Mouse (Mus musculus): ENCODE measurements around the gene Espl1. TPM values are rescaled to one million over a fixed set of nuclear protein-coding genes. Genes with fewer than 3 reads are reported as not detected.

Gene Espl1
- polyA plus RNA-seq, 2 experiments from 2014 or later = 1.5 to 6.7 TPM

- no peak for ATAC-seq
Observed at GRCm38 (mm10) chr15:102273982-102274716, 21.9 kb upstream of the Espl1 start.

GRCm38 (mm10) chr15:102278726-102279091, 17.4 kb upstream of the Espl1 start:
- no peak for ATAC-seq

GRCm38 (mm10) chr15:102279092-102279782, 16.8 kb upstream of the Espl1 start, which contains the start of gene Mfsd5:
Gene Mfsd5, plus strand, starts transcription at chr15:102279454.
- ATAC-seq = peak; percentile 98

GRCm38 (mm10) chr15:102279783-102280520, 16.1 kb upstream of the Espl1 start:
- ATAC-seq = no peak

- no peak for ATAC-seq
Observed at GRCm38 (mm10) chr15:102280623-102281022, 15.4 kb upstream of the Espl1 start.

GRCm38 (mm10) chr15:102282463-102283292, 13.4 kb upstream of the Espl1 start:
- no peak for ATAC-seq

- ATAC-seq = no peak
Observed at GRCm38 (mm10) chr15:102283648-102284047, 12.4 kb upstream of the Espl1 start.

GRCm38 (mm10) chr15:102287395-102287794, 8.7 kb upstream of the Espl1 start:
- ATAC-seq = peak; percentile 79

GRCm38 (mm10) chr15:102296368-102297006, 421 bp downstream of the Espl1 start:
- no peak for ATAC-seq

GRCm38 (mm10) chr15:102302542-102302941, 6.5 kb downstream of the Espl1 start:
- no peak for ATAC-seq

- no peak for ATAC-seq
Observed at GRCm38 (mm10) chr15:102308717-102309116, 12.7 kb downstream of the Espl1 start.

- ATAC-seq = no peak
Observed at GRCm38 (mm10) chr15:102310074-102310845, 14.2 kb downstream of the Espl1 start.

- ATAC-seq = no peak
Observed at GRCm38 (mm10) chr15:102311489-102311888, 15.4 kb downstream of the Espl1 start.

- ATAC-seq = no peak
Observed at GRCm38 (mm10) chr15:102315292-102315691, 19.2 kb downstream of the Espl1 start.

GRCm38 (mm10) chr15:102316263-102316662, 20.2 kb downstream of the Espl1 start:
- peak; percentile 77 for ATAC-seq

- ATAC-seq = no peak
Observed at GRCm38 (mm10) chr15:102324654-102325473, 28.8 kb downstream of the Espl1 start.

- ATAC-seq = peak; percentile 97
Observed at GRCm38 (mm10) chr15:102326022-102326576, 30.0 kb downstream of the Espl1 start, which contains the start of gene Pfdn5. Gene Pfdn5, plus strand, starts transcription at chr15:102326116.

GRCm38 (mm10) chr15:102326892-102327291, 30.8 kb downstream of the Espl1 start:
- no peak for ATAC-seq

GRCm38 (mm10) chr15:102331610-102332015, 35.5 kb downstream of the Espl1 start, which contains the start of gene Myg1:
Gene Myg1, plus strand, starts transcription at chr15:102331709.
- ATAC-seq = peak; percentile 99

- no peak for ATAC-seq
Observed at GRCm38 (mm10) chr15:102335254-102335653, 39.2 kb downstream of the Espl1 start.

Measured in CD4-positive, CD25-positive, alpha-beta regulatory T cell, adult 4 months (primary cell).